Mouse (Mus musculus) layer of hippocampus, adult 6 months (tissue): ENCODE data around the gene Gm10722. TPM values are rescaled to one million over a fixed set of nuclear protein-coding genes. Genes with fewer than 3 reads are reported as not detected.

Experiments
- long read RNA-seq, 2 experiments: library from polyadenylated mRNA; unstranded; transcript quantifications; one replicate each; pipeline ENCODE4 v2.0.0; 2019 to 2020
- microRNA-seq: library from miRNA; unstranded; fragments of <30 nt; microRNA quantifications from one replicate; pipeline ENCODE4 v1.2.0, GENCODE M21; 2020
- polyA plus RNA-seq: library from polyadenylated mRNA; unstranded; fragments of <200 nt; fragmentation: Nextera tagmentation; gene quantifications from 2 replicates; pipeline ENCODE4 v1.2.3, GENCODE M21; 2021

Gm10722 gene
- polyA plus RNA-seq = not detected in 2 replicates
- long read RNA-seq, experiment 1 = 0 reads
- long read RNA-seq, experiment 2 = 0 reads

DNA sequence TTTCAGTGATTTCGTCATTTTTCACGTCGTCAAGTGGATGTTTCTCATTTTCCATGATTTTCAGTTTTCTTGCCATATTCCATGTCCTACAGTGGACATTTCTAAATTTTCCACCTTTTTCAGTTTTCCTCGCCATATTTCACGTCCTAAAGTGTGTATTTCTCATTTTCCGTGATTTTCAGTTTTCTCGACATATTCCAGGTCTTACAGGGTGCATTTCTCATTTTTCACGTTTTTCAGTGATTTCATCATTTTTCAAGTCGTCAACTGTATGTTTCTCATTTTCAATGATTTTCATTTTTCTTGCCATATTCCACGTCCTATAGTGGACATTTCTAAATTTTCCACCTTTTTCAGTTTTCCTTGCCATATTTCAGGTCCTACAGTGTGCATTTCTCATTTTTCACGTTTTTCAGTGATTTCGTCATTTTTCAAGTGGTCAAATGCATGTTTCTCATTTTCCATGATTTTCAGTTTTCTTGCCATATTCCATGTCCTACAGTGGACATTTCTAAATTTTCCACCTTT is at the start of gene Gm10722:
Gene Gm10722 (plus strand): TSS at position 478 of the 528 bp plus-strand sequence.

DNA sequence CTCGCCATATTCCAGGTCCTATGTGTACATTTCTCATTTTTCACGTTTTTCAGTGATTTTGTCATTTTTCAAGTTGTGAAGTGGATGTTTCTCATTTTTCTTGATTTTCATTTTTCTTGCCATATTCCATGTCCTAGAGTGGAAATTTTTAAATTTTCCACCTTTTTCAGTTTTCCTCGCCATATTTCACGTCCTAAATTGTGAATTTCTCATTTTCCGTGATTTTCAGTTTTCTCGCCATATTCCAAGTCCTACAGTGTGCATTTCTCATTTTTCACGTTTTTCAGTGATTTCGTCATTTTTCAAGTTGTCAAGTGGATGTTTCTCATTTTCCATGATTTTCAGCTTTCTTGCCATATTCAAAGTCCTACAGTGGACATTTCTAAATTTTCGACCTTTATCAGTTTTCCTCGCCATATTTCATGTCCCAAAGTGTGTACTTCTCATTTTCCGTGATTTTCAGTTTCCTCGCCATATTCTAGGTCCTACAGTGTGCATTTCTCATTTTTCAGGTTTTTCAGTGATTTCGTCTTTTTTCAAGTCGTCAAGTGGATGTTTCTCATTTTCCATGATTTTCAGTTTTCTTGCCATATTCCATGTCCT is 2.2 kb downstream of the Gm10722 start, which contains the start of gene Gm11168:
Gene Gm11168 (plus strand): TSS at position 553 of the 603 bp plus-strand sequence.

DNA sequence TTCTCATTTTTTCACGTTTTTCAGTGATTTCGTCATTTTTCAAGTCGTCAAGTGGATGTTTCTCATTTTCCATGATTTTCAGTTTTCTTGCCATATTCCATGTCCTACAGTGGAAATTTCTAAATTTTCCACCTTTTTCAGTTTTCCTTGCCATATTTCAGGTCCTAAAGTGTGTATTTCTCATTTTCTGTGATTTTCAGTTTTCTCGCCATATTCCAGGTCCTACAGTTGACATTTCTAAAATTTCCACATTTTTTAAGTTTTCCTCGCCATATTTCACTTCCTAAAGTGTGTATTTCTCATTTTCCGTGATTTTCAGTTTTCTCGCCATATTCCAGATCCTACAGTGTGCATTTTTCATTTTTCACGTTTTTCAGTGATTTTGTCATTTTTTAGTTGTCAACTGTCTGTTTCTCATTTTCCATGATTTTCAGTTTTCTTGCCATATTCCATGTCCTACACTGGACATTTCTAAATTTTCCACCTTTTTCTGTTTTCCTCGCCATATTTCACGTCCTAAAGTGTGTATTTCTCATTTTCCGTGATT is 12.1 kb downstream of the Gm10722 start, which contains the start of gene Gm10721:
Gene Gm10721 (plus strand): TSS at position 408 of the 547 bp plus-strand sequence.

DNA sequence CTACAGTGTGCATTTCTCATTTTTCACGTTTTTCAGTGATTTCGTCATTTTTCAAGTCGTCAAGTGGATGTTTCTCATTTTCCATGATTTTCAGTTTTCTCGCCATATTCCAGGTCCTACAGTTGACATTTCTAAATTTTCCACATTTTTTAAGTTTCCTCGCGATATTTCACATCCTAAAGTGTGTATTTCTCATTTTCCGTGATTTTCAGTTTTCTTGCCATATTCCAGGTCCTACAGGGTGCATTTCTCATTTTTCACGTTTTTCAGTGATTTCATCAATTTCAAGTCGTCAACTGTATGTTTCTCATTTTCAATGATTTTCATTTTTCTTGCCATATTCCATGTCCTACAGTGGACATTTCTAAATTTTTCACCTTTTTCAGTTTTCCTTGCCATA is 14.6 kb downstream of the Gm10722 start, which contains the start of gene Gm10720:
Gene Gm10720 (plus strand): TSS at position 301 of the 400 bp plus-strand sequence.

DNA sequence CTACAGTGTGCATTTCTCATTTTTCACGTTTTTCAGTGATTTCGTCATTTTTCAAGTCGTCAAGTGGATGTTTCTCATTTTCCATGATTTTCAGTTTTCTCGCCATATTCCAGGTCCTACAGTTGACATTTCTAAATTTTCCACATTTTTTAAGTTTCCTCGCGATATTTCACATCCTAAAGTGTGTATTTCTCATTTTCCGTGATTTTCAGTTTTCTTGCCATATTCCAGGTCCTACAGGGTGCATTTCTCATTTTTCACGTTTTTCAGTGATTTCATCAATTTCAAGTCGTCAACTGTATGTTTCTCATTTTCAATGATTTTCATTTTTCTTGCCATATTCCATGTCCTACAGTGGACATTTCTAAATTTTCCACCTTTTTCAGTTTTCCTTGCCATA is 16.4 kb downstream of the Gm10722 start, which contains the start of gene Gm10719:
Gene Gm10719 (plus strand): TSS at position 301 of the 400 bp plus-strand sequence.

DNA sequence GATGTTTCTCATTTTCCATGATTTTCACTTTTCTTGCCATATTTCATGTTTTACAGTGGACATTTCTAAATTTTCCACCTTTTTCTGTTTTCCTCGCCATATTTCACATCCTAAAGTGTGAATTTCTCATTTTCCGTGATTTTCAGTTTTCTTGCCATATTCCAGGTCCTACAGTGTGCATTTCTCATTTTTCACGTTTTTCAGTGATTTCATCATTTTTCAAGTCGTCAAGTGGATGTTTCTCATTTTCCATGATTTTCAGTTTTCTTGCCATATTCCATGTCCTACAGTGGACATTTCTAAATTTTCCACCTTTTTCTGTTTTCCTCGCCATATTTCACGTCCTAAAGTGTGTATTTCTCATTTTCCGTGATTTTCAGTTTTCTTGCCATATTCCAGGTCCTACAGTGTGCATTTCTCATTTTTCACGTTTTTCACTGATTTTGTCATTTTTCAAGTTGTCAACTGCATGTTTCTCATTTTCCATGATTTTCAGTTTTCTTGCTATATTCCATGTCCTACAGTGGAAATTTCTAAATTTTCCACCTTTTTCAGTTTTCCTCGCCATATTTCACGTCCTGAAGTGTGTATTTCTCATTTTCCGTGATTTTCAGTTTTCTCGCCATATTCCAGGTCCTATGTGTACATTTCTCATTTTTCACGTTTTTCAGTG is 22.7 kb downstream of the Gm10722 start, which contains the start of gene Gm10718:
Gene Gm10718 (plus strand): TSS at position 236 of the 673 bp plus-strand sequence.

DNA sequence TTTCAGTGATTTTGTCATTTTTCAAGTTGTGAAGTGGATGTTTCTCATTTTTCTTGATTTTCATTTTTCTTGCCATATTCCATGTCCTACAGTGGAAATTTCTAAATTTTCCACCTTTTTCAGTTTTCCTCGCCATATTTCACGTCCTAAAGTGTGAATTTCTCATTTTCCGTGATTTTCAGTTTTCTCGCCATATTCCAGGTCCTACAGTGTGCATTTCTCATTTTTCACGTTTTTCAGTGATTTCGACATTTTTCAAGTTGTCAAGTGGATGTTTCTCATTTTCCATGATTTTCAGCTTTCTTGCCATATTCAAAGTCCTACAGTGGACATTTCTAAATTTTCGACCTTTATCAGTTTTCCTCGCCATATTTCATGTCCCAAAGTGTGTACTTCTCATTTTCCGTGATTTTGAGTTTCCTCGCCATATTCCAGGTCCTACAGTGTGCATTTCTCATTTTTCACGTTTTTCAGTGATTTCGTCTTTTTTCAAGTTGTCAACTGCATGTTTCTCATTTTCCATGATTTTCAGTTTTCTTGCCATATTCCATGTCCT is 24.3 kb downstream of the Gm10722 start, which contains the start of gene Gm10717:
Gene Gm10717 (plus strand): TSS at position 506 of the 556 bp plus-strand sequence.

DNA sequence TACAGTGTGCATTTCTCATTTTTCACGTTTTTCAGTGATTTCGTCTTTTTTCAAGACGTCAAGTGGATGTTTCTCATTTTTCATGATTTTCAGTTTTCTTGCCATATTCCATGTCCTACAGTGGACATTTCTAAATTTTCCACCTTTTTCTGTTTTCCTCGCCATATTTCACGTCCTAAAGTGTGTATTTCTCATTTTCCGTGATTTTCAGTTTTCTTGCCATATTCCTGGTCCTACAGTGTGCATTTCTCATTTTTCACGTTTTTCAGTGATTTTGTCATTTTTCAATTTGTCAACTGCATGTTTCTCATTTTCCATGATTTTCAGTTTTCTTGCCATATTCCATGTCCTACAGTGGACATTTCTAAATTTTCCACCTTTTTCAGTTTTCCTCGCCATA is 33.6 kb downstream of the Gm10722 start, which contains the start of gene Gm17535:
Gene Gm17535 (plus strand): TSS at position 301 of the 400 bp plus-strand sequence.

DNA sequence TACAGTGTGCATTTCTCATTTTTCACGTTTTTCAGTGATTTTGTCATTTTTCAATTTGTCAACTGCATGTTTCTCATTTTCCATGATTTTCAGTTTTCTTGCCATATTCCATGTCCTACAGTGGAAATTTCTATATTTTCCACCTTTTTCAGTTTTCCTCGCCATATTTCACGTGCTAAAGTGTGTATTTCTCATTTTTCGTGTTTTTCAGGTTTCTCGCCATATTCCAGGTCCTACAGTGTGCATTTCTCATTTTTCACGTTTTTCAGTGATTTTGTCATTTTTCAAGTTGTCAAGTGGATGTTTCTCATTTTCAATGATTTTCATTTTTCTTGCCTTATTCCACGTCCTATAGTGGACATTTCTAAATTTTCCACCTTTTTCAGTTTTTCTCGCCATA is 35.9 kb downstream of the Gm10722 start, which contains the start of gene Gm10715:
Gene Gm10715 (plus strand): TSS at position 301 of the 400 bp plus-strand sequence.

Small RNA genes lying within 50 kb of the gene (microRNA-seq; reads per million reads assigned to microRNA genes)
- not detected for gene Mir101c

Other genes starting within 250 kb of the Gm10722 start
- gene Gm11168, start 2.4 kb downstream of the Gm10722 start, polyA plus RNA-seq = not detected in 2 replicates
- not detected in 2 replicates for gene Gm10721, start 12.2 kb downstream of the Gm10722 start, polyA plus RNA-seq
- gene Gm10720, start 14.7 kb downstream of the Gm10722 start, polyA plus RNA-seq = not detected in 2 replicates
- not detected in 2 replicates for gene Gm10719, start 16.5 kb downstream of the Gm10722 start, polyA plus RNA-seq
- gene Gm10718, start 22.6 kb downstream of the Gm10722 start, polyA plus RNA-seq = not detected in 2 replicates
- not detected in 2 replicates for gene Gm10717, start 24.5 kb downstream of the Gm10722 start, polyA plus RNA-seq
- not detected in 2 replicates for gene Gm17535, start 33.7 kb downstream of the Gm10722 start, polyA plus RNA-seq
- gene Gm10715, start 36.0 kb downstream of the Gm10722 start, polyA plus RNA-seq = not detected in 2 replicates